Mouse (Mus musculus): ENCODE results near the gene Dhx15.

Dhx15 gene

DNA sequence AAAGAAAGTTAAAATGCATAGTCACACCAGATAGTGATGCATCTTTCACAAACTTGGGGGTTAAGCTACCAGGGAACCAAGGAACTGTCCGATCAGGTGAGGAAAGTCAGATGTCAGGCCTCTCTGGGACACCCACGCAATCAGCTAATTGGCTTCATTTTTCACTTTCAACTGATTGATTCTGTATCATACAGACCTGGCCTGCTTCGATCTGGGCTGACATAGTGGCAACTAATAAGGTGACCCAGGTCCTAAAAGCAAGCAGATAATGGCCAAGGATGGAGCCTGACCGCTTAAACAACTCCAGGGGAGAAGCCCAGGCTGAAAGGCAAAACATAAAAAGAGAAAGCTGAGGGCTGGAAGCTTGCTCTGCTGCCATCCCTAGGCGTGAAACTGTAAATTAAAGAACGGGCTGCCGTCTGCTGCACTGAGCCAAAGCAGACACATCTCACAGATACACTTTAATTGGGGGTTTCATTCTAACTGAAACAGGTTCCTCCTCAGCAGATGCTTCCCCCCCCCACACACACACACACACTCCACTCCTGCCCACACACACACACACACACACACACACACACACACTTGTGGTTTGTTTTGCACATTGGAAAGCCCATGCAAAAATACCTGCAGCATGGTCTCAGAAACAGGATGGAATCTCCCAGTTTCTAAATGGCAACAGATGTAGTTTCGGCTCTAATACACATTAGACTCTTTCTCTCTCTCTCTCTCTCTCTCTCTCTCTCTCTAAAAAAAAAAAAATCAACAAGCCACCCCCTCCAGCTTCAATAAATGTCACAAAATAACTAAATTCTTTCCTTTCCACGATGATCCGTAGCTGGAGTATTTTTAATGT lies 79.3 kb downstream of the Dhx15 start:
- DNase-seq (ENCODE audit: low spot score in 2 of 2) = peak in 1 of 2 experiments; percentile 53

Data from right cerebral cortex, postnatal 36 days (tissue).